Mouse (Mus musculus) G1E (cell line): Measurements from ENCODE around the gene Arid5a.

Source experiments
- CTCF ChIP-seq: IDR thresholded peaks from 2 replicates; pipeline ENCODE4 v1.5.1; 2012; ENCODE audit warnings: low read depth, low read length, inconsistent platforms, mixed read lengths
- GATA1 ChIP-seq: IDR thresholded peaks from 2 replicates; pipeline ENCODE4 v1.6.1; 2012; ENCODE audit warnings: borderline replicate concordance, low read length, inconsistent platforms, mixed read lengths
- GATA2 ChIP-seq: IDR thresholded peaks from 2 replicates; pipeline ENCODE4 v1.6.1; 2012; ENCODE audit warnings: low read depth, low read length, inconsistent platforms, borderline replicate concordance
- POLR2AphosphoS5 ChIP-seq: IDR thresholded peaks from 2 replicates; pipeline ENCODE4 v1.6.1; 2012; ENCODE audit warnings: low read depth, low read length, inconsistent platforms; ENCODE audit not compliant: insufficient replicate concordance
- TAL1 ChIP-seq: conservative IDR thresholded peaks from 2 replicates; pipeline ENCODE4 v1.6.1; 2012; ENCODE audit warnings: low read depth, low read length, inconsistent platforms, mixed read lengths

DNA sequence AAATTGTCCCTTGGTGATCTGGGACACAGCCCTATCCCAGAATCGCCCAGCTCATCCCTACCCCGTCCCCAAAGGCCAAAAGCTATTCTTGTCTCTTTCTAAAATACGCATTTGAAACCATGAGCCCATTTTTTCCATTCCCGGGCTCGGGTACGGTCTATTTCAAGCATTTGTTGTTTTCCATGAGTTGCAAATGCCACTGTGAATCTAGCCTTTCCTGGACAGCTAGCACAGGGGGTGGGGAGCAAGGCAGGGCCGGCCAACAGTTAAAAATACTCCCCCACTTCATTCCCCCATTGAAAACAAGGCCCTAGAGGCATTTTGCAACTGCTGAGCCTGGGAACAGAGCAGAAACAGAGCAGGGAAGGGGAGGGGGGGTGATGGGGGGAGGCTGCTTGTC lies 2.8 kb upstream of the Arid5a start:
- TF ChIP-seq POLR2AphosphoS5 (no peak), CTCF (no peak), TAL1 (no peak), GATA1 (no peak), GATA2 (no peak)
